Mouse (Mus musculus): Measurements from ENCODE around the gene Tmem267. TPM values are rescaled to one million over a fixed set of nuclear protein-coding genes. Genes with fewer than 3 reads are reported as not detected.

Gene Tmem267
- polyA plus RNA-seq (2012; rRNA removed), result 0.84 and 0.88 TPM in 2 replicates
- 0.37 and 0.38 TPM in 2 replicates for polyA plus RNA-seq (2014; fragmentation: Nextera tagmentation; extraction: Ambion mirVana)

- peaks cover 3% of the 10 kb centered on the region for H3K36me3 ChIP-seq (replicated peaks; ENCODE audit: control insufficient read depth, insufficient read depth, low read depth)
- H3K4me3 ChIP-seq (ENCODE audit: insufficient read depth in 1 of 2, low read depth in 2 of 2, low read length in 2 of 2), result no peak within 1 kb of the TSS; a peak in 1 of 4 replicates
- no peaks in the 10 kb centered on the region for H3K27me3 ChIP-seq (ENCODE audit: control insufficient read depth, insufficient read depth, low read length)
- no peaks in the 10 kb centered on the region for H3K9me3 ChIP-seq (ENCODE audit: control insufficient read depth, low read length)
- 63% methylated on average over 87 of the region's 87 CpGs for WGBS (ENCODE audit: insufficient replicate concordance)
- H3K4me2 ChIP-seq (ENCODE audit: low read depth), result no peak within 1 kb of the TSS
- DNase-seq (ENCODE audit: low read depth in 3 of 3, low spot score in 3 of 3) (peak; percentile 52 to 70 (median 63)), ATAC-seq (ENCODE audit: insufficient read depth) (no peak)
- no peak within 1 kb of the TSS for H3K27ac ChIP-seq
- H3K4me1 ChIP-seq (replicated peaks; ENCODE audit: control insufficient read depth in 2 of 2, insufficient read depth in 2 of 2, low read length in 1 of 2), result no peaks in the 10 kb centered on the region
- H3K9ac ChIP-seq (replicated peaks), result peak within 1 kb of the TSS; percentile 56
- TF ChIP-seq CTCF (IDR thresholded peaks at IDR 0.05; ENCODE audit: low read depth) (peak; percentile 62), EP300 (IDR thresholded peaks at IDR 0.05; ENCODE audit: low read depth) (no peak)
Observed at GRCm38 (mm10) chr13:119487880-119488580, at the start of gene Tmem267, which contains the start of gene 3110070M22Rik. Gene Tmem267 (plus strand): TSS chr13:119488039. Gene 3110070M22Rik (minus strand): TSS chr13:119488383.

GRCm38 (mm10) chr13:119442244-119442643 lies 45.6 kb upstream of the Tmem267 start:
- ATAC-seq (ENCODE audit: insufficient read depth), result peak; percentile 72
- no peak overlapping the region for H3K27ac ChIP-seq

GRCm38 (mm10) chr13:119453563-119453962 lies 34.3 kb upstream of the Tmem267 start:
- no peak for ATAC-seq (ENCODE audit: insufficient read depth)
- no peaks in the 10 kb centered on the region for H3K4me1 ChIP-seq (replicated peaks; ENCODE audit: control insufficient read depth in 2 of 2, insufficient read depth in 2 of 2, low read length in 1 of 2)
- 75% methylated on average over 4 of the region's 4 CpGs for WGBS (ENCODE audit: insufficient replicate concordance)
- no peak for DNase-seq (ENCODE audit: low read depth in 3 of 3, low spot score in 3 of 3)
- H3K4me2 ChIP-seq (ENCODE audit: low read depth), result no peak overlapping the region
- no peak overlapping the region for H3K9ac ChIP-seq (replicated peaks)
- TF ChIP-seq CTCF (IDR thresholded peaks at IDR 0.05; ENCODE audit: low read depth) (no peak), EP300 (IDR thresholded peaks at IDR 0.05; ENCODE audit: low read depth) (no peak)
- H3K36me3 ChIP-seq (replicated peaks; ENCODE audit: control insufficient read depth, insufficient read depth, low read depth), result peaks cover 16% of the 10 kb centered on the region
- no peaks in the 10 kb centered on the region for H3K27me3 ChIP-seq (ENCODE audit: control insufficient read depth, insufficient read depth, low read length)
- H3K4me3 ChIP-seq (ENCODE audit: insufficient read depth in 1 of 2, low read depth in 2 of 2, low read length in 2 of 2), result no peak overlapping the region
- no peak overlapping the region for H3K27ac ChIP-seq
- no peaks in the 10 kb centered on the region for H3K9me3 ChIP-seq (ENCODE audit: control insufficient read depth, low read length)

More at GRCm38 (mm10) chr13:119442244-119442643, 45.6 kb upstream of the Tmem267 start:
- Histone ChIP-seq H3K9ac (replicated peaks) (no peak overlapping the region), H3K4me2 (ENCODE audit: low read depth) (no peak overlapping the region), H3K27me3 (ENCODE audit: control insufficient read depth, insufficient read depth, low read length) (no peaks in the 10 kb centered on the region), H3K4me3 (ENCODE audit: insufficient read depth in 1 of 2, low read depth in 2 of 2, low read length in 2 of 2) (no peak overlapping the region), H3K4me1 (replicated peaks; ENCODE audit: control insufficient read depth in 2 of 2, insufficient read depth in 2 of 2, low read length in 1 of 2) (peaks cover 0 to 2% of the 10 kb centered on the region in 2 experiments; a peak in 2 of 4 replicates), H3K36me3 (replicated peaks; ENCODE audit: control insufficient read depth, insufficient read depth, low read depth) (peaks cover 20% of the 10 kb centered on the region), H3K9me3 (ENCODE audit: control insufficient read depth, low read length) (no peaks in the 10 kb centered on the region)
- TF ChIP-seq CTCF (IDR thresholded peaks at IDR 0.05; ENCODE audit: low read depth), result no peak
- no peak for TF ChIP-seq EP300 (IDR thresholded peaks at IDR 0.05; ENCODE audit: low read depth)
- DNase-seq (ENCODE audit: low read depth in 3 of 3, low spot score in 3 of 3), result no peak
- WGBS (ENCODE audit: insufficient replicate concordance), result 79% methylated on average over 1 of the region's 1 CpGs

GRCm38 (mm10) chr13:119455082-119455481 lies 32.8 kb upstream of the Tmem267 start:
- H3K4me3 ChIP-seq (ENCODE audit: insufficient read depth in 1 of 2, low read depth in 2 of 2, low read length in 2 of 2), result no peak overlapping the region

GRCm38 (mm10) chr13:119456342-119456741 lies 31.5 kb upstream of the Tmem267 start:
- 83% methylated on average over 7 of the region's 7 CpGs for WGBS (ENCODE audit: insufficient replicate concordance)

More at GRCm38 (mm10) chr13:119455082-119455481, 32.8 kb upstream of the Tmem267 start:
- no peak overlapping the region for H3K27ac ChIP-seq
- H3K4me1 ChIP-seq (replicated peaks; ENCODE audit: control insufficient read depth in 2 of 2, insufficient read depth in 2 of 2, low read length in 1 of 2), result no peaks in the 10 kb centered on the region
- no peak overlapping the region for H3K4me2 ChIP-seq (ENCODE audit: low read depth)
- H3K9me3 ChIP-seq (ENCODE audit: control insufficient read depth, low read length), result no peaks in the 10 kb centered on the region
- no peak overlapping the region for H3K9ac ChIP-seq (replicated peaks)
- H3K27me3 ChIP-seq (ENCODE audit: control insufficient read depth, insufficient read depth, low read length), result no peaks in the 10 kb centered on the region
- no peak for TF ChIP-seq EP300 (IDR thresholded peaks at IDR 0.05; ENCODE audit: low read depth)
- H3K36me3 ChIP-seq (replicated peaks; ENCODE audit: control insufficient read depth, insufficient read depth, low read depth), result peaks cover 16% of the 10 kb centered on the region
- no peak for ATAC-seq (ENCODE audit: insufficient read depth)
- no peak for DNase-seq (ENCODE audit: low read depth in 3 of 3, low spot score in 3 of 3)

More at GRCm38 (mm10) chr13:119456342-119456741, 31.5 kb upstream of the Tmem267 start:
- no peaks in the 10 kb centered on the region for H3K9me3 ChIP-seq (ENCODE audit: control insufficient read depth, low read length)
- H3K27ac ChIP-seq, result no peak overlapping the region
- no peaks in the 10 kb centered on the region for H3K27me3 ChIP-seq (ENCODE audit: control insufficient read depth, insufficient read depth, low read length)
- H3K4me3 ChIP-seq (ENCODE audit: insufficient read depth in 1 of 2, low read depth in 2 of 2, low read length in 2 of 2), result no peak overlapping the region
- no peak overlapping the region for H3K9ac ChIP-seq (replicated peaks)
- no peaks in the 10 kb centered on the region for H3K4me1 ChIP-seq (replicated peaks; ENCODE audit: control insufficient read depth in 2 of 2, insufficient read depth in 2 of 2, low read length in 1 of 2)
- H3K36me3 ChIP-seq (replicated peaks; ENCODE audit: control insufficient read depth, insufficient read depth, low read depth), result peaks cover 8% of the 10 kb centered on the region
- TF ChIP-seq EP300 (IDR thresholded peaks at IDR 0.05; ENCODE audit: low read depth) (no peak), CTCF (IDR thresholded peaks at IDR 0.05; ENCODE audit: low read depth) (no peak)
- no peak overlapping the region for H3K4me2 ChIP-seq (ENCODE audit: low read depth)
- DNase-seq (ENCODE audit: low read depth in 3 of 3, low spot score in 3 of 3) (no peak), ATAC-seq (ENCODE audit: insufficient read depth) (no peak)
